Mouse (Mus musculus) CH12F3 (cell line): ENCODE results near the gene Lor.

Experiments used
- in situ Hi-C: fragments of 300-500 bp; cut with MboI; formaldehyde crosslinking; loops from 2 replicates; pipeline ENCODE4 v1.14.3; 2020; ENCODE audit warnings: low sequenced_read_pairs

The Lor gene

DNA sequence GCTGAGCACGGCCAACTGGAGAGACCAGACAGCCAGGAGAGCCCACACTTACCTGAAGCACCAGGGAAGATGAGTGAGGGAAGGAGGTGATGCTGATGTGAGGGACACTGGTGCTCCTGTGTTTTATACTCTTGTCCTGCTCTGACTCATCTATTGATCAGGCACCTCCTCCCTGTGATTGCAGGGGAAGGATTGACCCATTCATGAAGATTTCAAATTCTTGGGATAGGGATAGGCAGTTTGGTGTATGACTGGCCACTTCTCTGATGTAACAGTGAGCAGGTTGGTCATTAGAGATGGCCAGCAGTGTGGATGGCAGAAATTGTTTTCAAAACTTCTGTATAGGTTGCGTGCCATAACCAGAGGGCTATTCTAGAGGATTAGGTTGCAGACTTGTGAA is at the start of gene Lor:
Gene Lor (minus strand): TSS at position 101 of the 400 bp plus-strand sequence.
- in situ Hi-C loops = no loop called here

DNA sequence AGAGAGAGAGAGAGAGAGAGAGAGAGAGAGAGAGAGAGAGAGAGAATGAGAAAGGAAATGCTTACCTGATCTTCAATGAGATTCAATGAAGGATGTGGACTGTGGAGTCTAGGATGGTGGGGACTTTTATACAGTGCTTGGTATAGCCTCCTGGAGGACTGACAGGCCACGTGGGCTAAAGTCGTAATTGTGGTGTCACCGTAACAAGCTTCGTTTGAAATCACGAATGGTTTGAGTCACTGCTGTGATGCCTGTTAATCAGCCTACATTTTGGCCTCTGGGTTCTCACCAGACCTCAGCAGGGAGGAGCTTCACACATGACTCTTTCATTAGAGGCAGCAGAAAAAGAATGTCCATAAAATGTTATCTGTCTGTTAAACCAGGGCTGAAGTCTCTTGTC is 40.9 kb upstream of the Lor start, which contains the start of gene Prr9:
Gene Prr9 (minus strand): TSS at position 101 of the 400 bp plus-strand sequence.
- in situ Hi-C loops = no loop called here

DNA sequence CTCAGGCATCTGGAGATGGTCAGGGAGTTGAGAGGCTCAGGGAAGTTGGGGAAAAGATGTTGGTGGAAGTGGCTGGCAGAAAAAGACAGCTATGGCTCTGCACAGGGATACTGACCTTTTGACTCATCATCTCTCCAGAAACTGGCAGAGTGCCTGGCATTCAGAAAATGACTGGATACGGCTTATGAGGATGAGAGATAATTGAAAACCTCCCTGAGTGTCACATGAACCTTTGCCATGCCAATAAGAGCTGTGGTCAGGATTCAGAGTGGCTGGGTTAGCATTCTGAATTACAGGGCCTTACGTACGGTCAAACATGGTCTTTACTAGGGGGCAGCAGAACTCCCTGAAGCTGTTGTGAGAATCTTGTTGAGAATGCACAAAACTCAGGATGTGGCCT is 38.0 kb upstream of the Lor start:
- in situ Hi-C loops = no loop called here

DNA sequence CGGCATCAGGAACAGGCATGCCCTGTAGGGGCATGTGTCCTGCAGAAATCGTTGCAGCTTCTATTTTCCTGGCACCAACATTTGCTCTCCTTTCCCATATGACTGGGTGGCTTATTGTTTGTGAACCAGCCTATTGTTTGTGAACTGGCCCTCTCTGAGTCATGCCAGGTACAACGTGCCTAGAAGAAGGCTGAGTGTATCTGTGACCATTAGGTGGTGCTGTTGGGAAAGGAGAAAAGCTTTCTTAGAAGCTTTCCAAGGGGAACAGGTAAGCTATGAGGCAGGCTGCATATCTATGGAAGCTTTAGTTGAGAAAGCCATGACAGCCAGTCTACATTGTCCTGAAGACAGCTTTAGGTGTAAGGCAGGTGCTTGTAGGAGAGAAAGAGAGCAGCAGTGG is 35.0 kb upstream of the Lor start:
- in situ Hi-C loops = no loop called here

DNA sequence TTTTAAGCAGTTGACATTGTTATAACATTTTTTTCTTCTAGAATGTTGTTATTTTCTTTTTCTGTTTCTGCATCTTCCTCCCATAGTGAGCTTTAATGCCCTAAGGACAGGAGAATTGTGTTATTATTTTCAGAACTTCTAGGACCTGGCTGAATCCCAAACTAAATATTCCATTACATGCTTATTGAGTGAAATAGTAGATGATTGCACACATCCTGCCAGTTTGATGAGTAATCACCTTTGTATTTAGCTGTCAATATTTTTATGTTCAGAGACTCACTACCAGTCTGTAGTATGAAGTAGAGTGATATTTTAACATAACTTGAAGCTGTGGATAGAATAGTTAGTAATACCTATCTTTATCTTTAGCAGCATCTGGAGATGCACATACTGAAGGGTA is 28.6 kb upstream of the Lor start:
- in situ Hi-C loops = no loop called here

DNA sequence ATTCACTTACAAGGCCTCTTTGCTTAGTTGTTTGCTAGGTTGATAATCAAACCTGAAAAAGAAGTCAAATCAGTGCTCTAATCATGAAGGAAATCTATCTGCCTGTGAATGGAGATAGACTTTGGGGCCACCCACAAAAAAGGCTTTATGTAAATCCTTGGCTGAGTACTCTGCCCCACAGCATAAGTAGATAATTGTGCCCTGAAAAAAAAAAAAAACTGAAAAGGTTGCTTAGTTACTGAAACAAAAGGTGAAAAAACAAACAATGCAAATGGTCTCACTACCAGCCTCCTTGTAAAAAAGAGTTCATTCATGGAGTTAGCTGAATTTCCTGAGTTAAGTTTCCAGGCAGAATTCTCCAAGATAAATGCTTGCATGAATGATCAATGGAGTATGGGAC is 27.8 kb upstream of the Lor start:
- in situ Hi-C loops = no loop called here

DNA sequence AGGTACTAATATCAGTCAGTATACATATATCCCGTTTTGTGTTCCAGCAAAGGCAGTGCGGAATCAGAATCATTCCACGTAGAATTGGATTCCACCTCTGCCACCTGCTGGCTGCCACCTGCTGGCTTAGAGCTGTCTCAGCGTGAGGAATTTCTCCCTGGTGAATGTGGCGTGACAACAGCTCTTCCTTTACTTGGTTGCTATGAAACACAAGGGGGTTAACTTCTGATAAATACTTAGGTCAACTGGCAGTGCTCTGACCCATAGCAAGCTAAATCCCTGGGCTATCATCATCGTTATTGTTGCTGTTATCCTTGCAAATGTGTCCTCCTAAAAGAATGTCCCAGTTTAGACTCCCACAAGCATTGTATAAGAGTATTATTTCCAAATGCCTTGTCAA is 23.6 kb upstream of the Lor start:
- in situ Hi-C loops = no loop called here

DNA sequence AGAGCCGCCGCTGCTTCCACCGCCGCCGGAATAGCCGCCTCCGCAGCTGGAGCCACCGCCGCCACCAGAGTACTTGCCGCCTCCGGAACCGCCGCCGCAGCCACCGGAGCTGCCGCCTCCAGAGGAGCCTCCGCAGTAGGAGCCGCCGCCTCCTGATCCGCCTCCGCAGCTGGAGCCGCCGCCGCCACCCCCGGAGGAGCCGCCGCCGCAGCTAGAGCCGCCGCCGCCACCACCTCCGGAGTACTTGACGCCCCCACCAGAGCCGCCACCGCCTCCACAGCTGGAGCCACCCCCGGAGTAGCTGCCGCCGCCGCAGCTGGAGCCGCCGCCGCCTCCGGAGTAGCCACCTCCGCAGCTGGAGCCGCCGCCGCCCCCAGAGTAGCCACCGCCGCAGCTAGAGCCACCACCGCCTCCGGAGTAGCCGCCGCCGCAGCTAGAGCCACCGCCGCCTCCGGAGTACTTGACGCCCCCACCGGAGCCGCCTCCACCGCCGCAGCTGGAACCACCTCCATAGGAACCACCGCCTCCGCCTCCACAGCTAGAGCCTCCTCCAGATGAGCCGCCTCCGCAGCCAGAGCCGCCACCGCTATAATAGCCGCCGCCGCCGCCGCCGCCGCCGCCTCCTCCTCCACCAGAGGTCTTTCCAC is 1.5 kb downstream of the Lor start:
- in situ Hi-C loops = no loop called here

DNA sequence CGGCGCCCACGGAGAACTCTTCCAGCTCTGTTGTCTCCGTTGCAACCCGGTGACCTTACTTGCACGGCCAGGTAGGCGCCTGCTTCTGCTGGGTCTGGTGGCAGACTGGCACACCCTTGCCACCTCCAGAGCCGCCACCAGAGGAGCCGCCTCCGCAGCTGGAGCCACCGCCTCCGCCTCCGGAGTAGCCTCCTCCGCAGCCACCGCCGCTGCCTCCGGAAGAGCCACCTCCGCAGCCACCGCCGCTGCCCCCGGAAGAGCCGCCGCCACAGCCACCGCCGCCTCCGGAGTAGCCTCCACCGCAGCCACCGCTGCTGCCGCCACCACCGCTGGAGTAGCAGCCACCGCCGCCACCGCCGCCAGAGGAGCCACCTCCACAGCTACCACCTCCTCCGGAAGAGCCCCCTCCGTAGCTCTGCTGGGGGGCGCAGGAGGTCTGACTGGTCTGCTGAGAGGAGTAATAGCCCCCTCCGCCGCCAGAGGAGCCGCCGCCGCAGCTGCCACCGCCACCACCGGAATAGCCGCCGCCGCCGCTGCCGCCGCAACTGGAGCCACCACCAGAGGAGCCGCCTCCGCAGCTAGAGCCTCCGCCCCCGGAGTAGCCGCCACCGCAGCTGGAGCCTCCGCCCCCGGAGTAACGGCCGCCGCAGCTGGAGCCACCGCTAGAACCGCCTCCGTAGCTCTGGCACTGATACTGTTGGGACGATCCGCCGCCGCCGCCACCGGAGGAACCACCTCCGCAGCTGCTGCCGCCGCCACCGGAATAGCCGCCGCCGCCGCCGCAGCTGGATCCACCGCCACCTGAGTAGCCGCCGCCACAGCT is 2.3 kb downstream of the Lor start:
- in situ Hi-C loops = no loop called here

DNA sequence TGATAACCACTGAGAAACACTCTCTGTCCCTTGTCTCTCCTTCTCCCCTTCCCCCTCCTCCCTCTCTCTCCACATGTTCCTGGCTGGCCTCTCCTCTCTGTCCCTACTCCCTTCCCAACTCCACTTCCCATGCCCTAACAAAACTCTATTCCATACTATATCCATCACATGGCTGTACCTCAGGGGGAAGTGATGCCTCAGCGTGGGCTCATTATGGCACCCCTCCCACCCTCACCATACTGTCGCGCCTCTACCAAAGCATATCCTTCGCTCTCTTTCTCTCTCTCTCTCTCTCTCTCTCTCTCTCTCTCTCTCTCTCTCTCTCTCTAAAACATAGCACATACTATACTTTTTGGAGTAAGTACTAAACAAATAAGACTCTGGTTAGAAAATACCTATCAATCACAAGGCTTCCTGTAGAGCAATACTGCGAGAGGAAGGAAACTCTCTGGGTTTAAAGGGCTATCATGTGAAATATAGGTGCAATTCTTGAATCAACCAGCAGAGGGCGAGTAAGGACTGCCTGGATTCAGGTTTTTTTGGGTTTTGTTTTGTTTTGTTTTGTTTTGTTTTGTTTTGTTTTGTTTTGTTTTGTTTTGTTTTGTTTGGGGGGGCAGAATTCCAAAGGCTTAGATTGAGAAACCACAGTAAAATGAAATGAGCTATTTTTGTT is 32.4 kb downstream of the Lor start:
- in situ Hi-C loops = no loop called here

DNA sequence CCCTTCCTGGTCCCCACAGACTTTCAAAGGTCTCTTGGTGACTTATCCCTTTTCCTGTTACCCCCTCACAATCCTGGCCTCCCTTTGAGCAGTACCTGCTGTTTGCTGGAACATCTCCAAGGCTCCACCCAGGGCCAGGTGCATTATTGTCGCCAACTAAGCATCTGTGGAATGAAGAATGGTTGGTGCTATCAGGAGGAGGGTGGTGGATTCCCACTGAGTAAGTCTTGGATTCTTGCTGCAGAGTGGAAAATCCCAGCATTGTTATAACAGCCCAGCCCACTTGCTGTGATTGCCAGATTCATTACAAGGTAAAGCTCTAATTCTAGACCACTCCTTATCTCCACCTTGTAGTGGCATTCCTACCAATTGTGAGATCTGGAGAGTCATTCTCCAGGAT is 49.0 kb downstream of the Lor start:
- in situ Hi-C loops = no loop called here

DNA sequence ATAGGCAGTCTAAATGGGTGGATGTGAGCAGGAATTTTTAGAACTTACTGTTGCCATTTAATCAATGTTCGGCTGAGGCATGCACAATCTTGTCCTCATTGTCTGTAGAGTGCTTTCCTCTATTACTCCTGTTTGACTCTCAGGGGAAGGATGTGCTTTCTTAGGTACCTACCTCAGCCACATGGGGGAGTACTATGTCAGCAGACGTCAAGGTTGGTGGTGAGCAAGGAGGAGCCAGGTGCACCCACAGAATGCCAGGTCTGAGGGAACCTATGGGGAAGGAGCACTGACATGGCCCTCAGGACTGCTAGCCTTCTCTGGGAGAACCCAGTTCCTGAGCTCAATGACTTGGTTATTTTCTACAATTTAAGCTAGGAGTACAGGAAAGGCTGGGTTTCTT is 49.7 kb downstream of the Lor start:
- in situ Hi-C loops = no loop called here
